Mouse (Mus musculus) adrenal gland, postnatal 14 days (tissue): ENCODE measurements around the gene Plekhm3. TPM values are rescaled to one million over a fixed set of nuclear protein-coding genes. Genes with fewer than 3 reads are reported as not detected.

ENCODE experiments used
- DNase-seq: peaks from one replicate; pipeline ENCODE4 v3.0.0; 2021; ENCODE audit warnings: mixed read lengths
- total RNA-seq: library from RNA; stranded (reverse); gene quantifications from 2 replicates; pipeline ENCODE4 v1.2.3, GENCODE M21; 2021

Gene Plekhm3
- total RNA-seq, 1 experiment from 2014 or later = 19.2 TPM

DNA sequence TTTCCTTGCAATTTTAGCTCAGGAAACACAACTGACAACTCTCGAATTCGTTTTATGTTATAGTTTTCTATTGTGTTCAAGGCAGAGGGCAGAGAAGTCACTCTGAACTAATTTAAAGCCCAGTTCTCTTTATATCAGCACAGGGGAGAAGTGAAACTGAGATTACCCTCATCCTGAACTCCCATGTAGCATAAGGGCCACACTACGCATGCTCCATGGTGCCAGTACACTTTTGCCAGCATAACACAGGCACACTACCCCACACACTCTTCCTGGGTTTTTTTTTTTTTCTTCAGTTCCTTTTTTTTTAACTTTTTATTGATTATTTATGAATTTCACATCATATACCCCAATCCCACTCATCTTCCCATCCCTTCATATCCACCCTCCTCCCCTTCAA is 28.1 kb downstream of the Plekhm3 start:
- DNase-seq = no peak

DNA sequence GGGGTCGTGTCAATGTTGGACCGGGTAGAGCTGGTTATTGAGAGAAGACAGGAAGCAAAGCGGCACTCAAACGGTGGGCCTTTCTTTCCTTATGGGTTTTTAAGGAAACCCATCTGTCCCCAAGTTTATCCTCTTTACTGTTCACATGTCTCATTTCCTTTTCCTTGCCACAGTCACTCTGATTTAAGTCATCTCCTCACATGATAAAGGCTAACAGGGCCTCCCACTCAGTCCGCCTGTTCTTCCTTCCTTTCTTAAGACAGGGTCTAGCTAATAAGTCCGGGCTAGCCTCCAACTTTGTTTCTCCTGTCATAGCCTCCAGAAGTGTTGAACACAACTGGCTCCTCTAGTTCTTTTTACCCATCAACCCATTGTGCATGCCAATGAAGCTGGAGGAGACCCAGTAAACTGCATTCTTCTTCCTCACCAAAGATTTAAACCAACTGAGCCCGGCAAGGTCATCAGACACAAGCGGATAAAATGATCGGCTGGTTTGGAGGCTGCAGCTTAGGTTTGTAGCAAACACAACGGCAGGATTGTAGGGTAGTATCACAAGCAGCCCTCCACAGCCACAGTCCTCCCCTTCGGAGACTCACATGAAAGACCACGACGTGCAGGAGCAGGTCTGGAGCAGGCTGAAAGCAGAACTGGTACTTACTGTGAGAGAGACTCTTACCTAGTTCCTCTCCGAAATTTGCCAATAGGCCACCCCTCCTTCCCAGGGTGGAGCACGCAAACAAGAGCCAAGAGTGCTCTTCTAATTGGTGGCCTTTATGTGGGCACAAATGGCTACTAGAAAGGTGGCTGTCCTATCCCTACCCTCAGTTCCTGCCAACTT is 29.0 kb downstream of the Plekhm3 start:
- DNase-seq = no peak

DNA sequence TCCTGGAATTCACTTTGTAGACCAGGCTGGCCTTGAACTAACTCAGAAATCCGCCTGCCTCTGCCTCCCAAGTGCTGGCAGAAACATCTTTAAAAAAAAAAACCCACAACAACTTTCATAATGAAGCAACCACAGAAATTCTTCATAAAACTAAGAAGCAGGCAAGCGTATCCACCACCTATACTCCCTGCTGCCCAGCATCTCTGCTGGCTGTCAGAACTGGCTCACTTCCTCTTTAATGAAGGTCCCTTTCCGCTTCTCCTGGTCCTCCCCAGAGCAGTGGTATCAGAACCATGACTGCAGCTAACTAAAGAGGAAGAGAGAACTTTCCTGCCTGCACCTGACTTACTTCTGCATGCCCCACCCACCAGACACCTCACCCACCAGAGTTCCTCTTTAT is 31.0 kb downstream of the Plekhm3 start:
- DNase-seq = no peak

DNA sequence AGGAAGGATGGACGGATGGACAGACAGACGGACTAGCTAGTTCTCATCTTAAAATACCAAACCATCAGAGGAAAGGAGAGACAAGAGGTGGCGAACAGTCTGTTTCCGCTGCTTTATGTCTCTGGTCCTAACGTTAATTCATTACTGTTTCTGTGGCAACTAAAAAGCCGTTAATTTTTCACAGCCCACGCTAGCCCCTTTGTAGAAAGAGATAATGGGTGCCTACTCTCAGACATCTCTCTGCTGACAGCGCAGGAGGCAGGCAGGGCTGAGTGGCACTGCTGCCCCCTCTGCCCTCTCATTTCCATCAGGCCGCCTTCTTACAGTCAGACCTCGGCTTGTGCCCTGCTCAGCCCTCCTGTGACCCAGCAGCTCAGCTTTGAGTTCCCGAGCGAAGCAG is 32.3 kb downstream of the Plekhm3 start:
- DNase-seq = no peak

DNA sequence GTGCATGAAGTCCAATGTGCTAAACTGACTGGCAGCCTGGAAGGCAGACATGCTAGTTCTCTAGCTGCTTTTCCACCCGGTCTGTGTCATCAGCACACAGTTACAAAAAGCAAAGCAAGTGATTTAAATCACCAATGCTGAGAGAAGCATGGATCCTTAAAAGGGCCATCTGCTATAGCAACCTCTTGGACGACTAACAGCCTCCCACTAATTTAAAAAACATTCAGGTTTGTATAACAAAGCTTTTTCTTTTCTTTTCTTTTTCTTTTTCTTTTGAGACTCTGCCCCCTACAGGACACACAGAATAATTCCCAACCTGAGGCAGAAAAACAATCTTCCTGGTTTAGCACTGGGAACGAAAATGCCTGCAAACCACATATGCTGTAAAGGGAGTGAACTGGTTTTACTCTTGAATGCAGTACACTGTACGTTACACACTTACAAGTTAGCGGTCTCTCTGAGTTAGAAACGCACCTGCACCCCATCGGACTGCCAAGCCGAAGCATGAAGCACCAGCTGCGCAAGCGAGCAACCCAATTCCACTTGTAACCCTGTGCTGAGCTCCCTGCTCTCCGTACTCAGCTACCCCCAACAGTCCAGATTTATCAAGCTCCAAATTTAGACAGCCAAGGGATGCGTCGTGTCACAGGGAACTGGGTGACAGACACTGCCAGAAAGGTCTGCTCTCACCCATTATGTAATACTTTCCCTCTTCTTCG is 37.7 kb downstream of the Plekhm3 start:
- peak; percentile 37 for DNase-seq

DNA sequence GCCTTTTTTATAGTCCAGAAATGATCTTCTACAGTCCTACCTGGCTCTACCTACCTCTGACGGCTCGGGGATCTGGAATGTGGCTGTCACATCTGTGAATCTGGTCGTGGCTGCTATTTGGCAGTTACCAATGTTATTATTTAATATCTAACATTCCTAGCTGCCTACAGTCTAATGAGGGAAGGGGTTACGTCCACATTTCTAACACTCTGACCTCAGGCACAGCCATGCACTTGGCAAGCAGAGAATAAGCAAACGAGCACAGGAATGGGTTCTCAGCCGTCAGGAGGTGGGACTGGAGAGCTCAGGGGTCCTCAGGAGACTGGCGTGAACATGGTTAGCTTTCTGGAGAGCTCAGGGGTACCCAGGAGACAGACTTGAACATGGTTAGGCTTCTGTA is 38.7 kb downstream of the Plekhm3 start:
- DNase-seq = no peak

DNA sequence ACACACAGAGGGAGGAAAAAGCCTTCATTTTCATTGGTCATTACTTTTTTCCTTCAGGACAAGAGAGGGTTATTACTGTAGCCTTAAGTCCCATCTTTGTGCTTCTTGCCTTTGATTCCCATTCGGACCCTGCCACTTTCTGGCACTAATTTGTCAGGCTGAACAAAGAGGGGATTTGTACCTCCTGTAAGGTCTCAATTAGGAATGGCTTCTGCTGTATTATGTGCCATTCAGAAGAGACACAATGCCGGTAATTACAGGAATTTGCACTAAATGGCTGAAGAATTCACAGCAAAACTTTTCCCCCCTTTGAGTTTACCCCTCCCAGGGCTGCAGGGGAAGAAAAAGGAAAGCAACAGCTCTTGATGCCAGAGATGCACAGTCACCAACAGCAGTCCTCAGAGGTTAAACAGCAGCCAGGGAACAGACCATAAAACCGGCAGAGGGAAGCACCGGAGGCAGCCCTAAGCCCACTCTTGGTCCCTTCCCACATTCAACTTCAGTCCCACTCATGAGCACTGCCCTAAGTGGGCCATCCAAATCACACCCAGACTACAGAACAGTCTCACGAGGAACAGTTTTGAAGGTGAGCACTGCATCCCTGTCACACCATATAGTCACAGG is 39.6 kb downstream of the Plekhm3 start:
- DNase-seq = no peak

DNA sequence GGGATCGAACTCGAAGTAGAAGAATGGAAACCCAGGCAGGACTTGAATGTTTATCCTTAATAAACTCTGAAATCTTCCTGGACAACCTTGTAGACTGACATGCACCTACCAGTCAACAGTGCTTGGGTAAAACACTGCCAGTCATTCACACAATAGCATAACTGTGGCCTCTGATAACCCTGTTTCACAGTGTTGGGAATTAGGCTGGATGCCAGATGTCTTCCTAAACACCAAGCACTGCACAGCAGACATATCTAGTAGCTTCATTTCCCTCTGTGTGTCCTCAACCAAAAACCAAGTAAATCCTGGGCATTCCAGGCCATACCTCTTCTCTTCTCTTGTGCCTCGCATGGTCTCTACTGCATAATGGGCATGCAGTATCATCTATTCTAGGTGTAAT is 42.3 kb downstream of the Plekhm3 start:
- DNase-seq = no peak

DNA sequence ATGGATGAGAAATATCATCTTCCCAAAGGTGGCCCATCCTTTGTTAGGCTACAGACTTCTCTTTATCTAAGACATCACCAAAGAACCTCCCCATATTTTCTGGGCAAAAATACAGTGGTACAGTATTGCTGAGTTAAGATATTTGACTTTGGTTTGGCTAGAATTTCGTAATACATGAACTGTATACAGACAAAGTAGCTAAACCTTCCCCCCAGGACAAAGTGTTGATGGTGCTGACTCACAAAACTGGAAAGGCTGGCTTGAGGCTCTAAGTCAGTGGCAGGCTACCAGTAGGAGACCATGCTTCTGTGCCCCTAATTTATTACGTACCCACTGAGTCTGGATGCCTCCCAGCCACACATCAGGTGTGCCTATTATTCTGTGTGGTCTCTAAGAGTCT is 48.9 kb downstream of the Plekhm3 start:
- DNase-seq = no peak

DNA sequence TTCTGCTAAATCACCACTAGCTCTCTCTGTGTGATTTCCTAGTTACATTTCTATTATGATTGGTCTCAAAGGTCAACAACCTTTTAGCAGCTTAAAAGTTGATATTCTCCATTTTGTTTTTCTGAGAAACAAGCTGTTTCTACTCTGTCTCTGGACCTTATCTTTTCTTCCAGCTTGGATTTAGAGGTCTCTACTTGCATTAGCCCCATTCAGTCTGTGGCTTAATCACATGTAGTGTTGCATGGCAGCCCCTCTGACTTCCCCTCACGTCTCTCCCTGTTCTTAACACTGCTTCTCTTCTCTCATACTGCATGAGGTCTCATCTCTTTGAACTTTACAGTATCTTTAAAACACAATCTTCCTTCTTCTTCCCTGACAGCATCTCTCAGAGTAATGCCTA is 50.4 kb downstream of the Plekhm3 start:
- no peak for DNase-seq

DNA sequence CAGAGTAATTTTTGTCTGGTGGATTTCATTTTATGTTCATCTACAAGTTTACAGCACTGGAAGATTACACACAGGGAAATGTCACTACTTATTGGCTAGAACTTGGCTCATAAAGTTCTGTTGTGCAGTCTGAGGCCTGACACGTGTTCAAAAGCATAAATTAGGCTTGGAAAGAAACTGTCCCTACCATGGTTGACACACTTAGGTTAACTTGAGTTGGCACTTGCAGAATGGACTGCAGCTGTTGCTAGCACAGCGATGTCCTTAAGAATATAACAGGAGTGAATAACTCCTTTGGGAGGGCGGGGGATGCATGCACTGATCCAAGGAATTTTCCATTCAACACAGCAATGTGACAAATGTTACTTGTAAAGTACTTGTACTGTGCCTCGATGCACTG is 53.2 kb downstream of the Plekhm3 start:
- no peak for DNase-seq

DNA sequence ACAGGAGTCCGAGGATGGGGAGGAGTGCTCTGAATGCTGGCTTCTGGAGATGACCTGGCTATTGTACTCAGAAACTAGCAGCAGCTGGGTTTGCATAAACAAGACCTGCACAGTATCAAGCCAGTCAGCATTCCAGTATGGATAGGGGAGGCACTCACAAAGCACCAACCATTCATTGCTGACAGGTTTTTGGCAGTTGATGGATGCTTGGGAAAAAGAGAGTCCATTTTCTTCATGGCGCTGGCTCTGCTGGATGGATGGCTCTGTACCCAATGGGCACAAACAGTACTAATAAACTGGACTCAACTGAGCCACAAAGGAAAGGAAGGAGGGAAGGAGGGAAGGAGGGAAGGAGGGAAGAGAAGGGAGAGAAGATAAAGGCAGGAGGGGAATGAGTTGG is 53.8 kb downstream of the Plekhm3 start:
- no peak for DNase-seq

DNA sequence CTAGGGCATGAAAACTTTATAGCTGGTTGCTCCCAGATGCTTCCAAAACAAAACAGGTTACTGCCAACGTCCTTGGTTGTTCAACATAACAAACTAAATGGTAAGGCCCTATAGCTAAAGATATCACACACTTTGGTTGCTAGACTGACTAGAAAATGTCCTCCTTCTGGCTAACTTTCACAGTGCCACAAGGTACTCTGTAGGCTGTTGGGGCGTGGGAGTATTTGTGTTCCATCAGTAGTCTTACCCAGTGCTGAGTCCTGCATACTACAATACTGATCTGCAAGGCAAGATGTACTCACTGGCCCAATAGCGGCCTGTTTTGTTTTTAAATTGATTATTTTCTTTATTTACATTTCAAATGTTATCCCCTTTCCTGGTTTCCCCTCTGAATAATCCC is 56.9 kb downstream of the Plekhm3 start:
- DNase-seq = no peak

DNA sequence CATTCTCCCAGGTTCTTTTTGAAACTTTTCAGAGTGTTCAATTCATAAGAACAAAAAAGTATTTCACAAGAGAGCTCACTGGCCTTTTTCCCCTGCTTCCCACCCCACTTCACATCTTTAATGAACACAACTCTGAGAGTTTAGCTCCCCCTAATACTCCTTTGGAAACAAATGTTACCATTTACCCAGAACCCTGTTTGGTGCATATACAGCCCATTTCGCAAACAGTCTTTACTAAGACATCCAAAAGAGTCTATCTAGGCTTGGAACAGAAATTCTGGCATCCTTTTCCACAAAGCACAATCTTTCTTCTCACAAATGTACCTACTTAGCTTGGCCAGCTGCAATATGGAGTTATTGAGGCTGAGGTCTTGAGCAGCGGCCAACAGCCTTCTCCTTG is 59.1 kb downstream of the Plekhm3 start:
- DNase-seq = no peak

DNA sequence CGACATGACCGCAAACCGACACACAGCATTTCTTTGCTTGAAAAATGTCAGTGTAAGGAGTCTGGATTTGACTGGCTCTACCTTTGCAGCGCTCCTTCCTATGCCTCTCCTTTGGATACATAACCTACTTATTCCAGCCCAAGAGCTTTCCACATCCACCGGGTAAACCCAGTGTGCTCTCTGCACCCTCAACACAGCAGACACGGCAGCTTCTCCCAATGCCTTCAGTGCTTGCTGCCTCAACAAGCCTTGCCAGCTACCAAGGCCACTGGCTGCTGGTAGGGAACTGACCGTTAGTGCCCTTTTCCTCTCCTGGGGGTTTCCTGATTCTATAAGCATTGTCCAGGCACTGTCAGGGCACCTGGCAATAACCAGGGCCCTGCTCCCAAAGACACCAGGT is 62.8 kb downstream of the Plekhm3 start:
- peak; percentile 21 for DNase-seq

DNA sequence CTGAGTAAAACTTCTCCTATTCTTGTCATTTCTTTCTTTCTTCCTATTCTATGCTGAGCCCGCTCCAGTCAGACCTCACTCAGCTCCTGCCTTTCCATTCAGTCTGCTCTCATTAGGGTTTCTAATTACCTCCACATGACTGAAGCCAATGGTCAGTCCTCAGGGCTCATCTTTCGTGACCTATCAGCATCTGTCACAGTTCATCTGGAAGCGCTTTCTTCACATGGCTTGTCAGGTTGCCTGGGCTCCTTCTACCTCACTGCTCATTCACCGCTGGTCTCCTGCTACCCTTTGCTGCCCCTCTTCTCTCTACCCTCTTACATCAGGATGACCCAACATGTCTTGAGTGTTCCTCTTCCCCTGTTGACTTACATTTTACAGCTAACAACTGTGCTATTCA is 65.3 kb downstream of the Plekhm3 start:
- DNase-seq = no peak

DNA sequence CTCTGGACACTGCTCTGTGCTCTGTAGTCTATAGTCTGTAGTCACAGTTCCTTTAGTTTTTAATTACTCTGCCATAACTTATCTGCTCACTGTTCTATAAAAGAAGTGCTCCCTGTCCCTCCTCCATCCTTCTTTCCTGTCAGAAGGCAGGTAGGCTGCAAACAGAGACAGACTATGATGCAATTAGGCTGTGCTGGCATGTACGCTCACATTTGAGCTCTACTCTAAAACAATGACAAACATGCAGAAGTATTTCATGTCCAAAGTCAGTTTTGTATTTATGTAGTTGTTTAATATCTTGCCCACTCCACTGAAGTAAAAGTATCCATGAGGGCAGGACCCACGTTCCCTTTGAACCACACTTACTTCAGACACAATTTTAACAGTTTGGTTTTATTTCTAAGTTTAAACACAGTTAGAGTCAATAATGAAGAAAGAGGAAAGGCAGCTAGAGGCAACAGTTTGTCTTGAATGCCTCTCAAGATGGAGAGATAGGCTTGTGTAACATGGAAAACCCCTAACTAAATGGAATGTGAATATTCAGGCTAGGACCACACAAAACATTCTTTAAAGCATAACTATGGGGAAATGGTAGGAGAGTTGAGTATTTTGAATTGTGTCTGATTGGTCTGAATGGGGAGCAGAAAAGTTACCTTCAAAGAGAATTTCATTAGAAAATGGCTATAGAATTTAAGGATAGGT is 69.0 kb downstream of the Plekhm3 start:
- DNase-seq = no peak

DNA sequence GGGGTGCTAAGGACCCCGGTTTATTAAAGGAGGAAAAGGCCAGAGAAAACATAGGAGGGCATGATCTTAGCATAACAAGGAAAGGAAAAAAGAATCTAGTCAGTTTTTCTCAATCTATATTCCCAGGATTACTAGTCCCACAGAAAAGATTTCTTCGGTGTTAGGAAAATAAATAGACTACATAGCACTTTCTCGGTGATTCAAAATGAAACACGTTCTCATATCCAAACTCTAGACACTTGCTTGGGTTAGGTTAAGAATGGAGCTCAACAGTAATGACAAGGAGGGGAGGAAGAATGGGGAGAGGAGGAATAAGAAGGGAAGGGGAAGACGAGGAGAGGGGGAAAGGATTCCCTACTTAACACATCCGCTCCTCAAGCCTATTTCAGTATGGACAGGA is 69.9 kb downstream of the Plekhm3 start:
- no peak for DNase-seq

DNA sequence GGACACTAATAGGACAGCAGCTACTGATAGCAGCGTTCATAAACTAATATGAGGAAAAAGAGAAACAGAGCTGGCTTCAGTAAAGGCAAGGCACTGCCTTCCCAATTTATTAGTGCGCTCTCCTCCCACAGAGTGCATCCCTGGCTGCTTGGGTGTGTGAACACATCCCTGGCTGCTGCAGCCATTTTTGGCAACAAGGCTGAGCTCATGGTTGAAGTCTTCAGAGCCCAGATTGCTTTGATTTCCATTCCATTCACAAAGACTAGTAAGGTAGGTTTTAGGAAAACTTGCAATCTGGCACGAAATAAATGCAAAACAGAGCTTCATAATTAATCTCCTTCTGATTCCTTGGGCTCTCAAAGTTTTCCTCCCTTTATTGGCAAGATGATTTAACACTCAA is 71.3 kb downstream of the Plekhm3 start:
- DNase-seq = no peak

DNA sequence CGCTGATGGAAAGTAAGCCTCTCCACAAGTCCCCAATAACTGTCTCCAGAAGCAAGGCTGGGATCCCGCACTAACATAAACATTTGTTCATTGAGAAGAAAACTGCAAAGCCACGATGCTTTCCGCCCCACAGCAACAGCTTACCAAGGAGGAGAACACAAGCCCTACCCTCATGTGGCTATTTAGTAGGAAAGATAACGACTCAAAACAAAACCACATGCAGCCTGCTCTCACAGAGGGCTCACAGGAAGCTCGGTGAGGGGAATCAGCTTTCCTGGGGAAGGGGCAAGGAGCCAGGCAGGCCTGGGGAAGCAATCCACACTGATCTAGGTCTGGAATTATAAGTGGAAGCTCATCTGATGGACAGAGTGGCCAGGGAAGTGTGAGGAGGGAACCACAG is 72.6 kb downstream of the Plekhm3 start:
- no peak for DNase-seq

DNA sequence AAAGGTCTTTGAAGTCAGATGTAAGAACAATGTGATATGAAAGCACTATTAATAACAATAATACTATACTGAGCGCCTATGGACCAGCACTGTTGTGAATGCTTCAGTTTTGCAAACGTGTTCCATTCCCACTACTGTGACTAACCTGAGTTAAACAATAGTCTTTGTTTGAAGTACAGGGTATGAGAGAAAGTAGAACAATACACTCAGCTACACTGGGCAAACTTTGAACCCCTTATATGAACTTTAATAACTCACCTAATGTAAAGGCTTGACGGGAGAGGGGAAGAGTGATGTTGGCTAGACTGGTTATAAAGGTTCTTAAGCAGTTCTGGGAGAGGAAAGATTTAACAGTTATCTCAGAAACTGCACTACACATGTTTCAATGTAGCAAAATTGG is 76.0 kb downstream of the Plekhm3 start:
- DNase-seq = no peak

DNA sequence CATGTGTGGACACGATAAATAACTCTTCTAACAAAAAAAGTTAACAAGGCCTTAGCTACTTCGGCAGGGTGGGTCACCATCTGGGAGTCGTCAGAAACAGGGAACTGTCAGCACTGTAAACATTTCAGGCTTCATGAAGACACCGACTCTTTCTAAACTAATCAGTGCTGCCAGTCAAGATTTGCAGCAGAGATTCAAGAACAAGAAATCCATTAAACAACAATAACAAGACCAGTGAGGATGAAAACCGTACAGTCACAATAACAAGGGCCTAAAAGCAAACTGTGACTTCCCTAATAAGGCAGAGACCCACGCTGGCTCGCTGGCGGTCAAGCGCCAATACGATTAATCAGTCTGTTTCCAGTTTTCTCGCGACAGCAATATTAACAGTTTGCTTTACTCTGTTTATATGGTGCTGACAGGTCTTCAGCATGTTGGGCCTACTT is 77.8 kb downstream of the Plekhm3 start:
- DNase-seq = no peak

DNA sequence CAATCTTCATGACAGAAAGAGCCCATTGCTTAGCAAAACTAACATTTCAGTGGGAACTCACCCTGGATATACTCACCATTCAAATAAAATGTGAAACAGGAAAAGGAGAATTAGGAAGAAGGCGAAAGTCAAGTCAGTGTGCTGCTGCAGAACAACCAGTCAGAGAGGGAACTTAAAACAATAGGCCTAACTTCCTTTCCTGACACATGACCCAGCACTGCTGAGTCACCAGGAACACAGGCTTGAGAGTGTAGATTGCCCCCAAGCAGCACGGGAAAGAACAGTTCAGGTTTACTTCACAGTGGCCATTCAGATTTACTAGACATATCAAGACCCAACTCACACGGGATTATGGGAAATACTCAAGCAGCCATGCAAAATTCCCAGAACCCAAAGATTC is 80.3 kb downstream of the Plekhm3 start:
- peak; percentile 43 for DNase-seq
